Mouse (Mus musculus): ENCODE measurements around the gene Polk. TPM values are rescaled to one million over a fixed set of nuclear protein-coding genes. Genes with fewer than 3 reads are reported as not detected.

Gene Polk
- polyA plus RNA-seq, 1 experiment from 2014 or later, result 9.2 TPM

GRCm38 (mm10) chr13:96533742-96534141, 8.6 kb downstream of the Polk start:
- WGBS, result 52% methylated on average over 2 of the region's 2 CpGs

GRCm38 (mm10) chr13:96532176-96532575, 10.2 kb downstream of the Polk start:
- Histone ChIP-seq H3K9me3 (ENCODE audit: low read length) (no peaks in the 10 kb centered on the region; the same call in 1 of the 2 replicates), H3K4me1 (ENCODE audit: insufficient read depth, low read length) (peaks cover 4% of the 10 kb centered on the region; the same call in 1 of the 2 replicates), H3K36me3 (ENCODE audit: insufficient read depth, low read length) (peaks cover 5% of the 10 kb centered on the region; the same call in 1 of the 2 replicates), H3K27ac (ENCODE audit: low read length) (no peak overlapping the region), H3K9ac (replicated peaks; ENCODE audit: low read length) (no peak overlapping the region), H3K4me2 (replicated peaks; ENCODE audit: low read depth, low read length) (no peak overlapping the region), H3K4me3 (ENCODE audit: low read length) (no peak overlapping the region), H3K27me3 (ENCODE audit: insufficient read depth, low read length) (no peaks in the 10 kb centered on the region)
- whole genome bisulfite sequencing, result 92% methylated on average over 6 of the region's 6 CpGs
- no peak for ATAC-seq (ENCODE audit: low FRiP score, low TSS enrichment)

More at GRCm38 (mm10) chr13:96533742-96534141, 8.6 kb downstream of the Polk start:
- no peaks in the 10 kb centered on the region; the same call in 1 of the 2 replicates for H3K9me3 ChIP-seq (ENCODE audit: low read length)
- H3K4me3 ChIP-seq (ENCODE audit: low read length), result no peak overlapping the region
- no peak overlapping the region for H3K27ac ChIP-seq (ENCODE audit: low read length)
- no peaks in the 10 kb centered on the region for H3K27me3 ChIP-seq (ENCODE audit: insufficient read depth, low read length)
- H3K9ac ChIP-seq (replicated peaks; ENCODE audit: low read length), result no peak overlapping the region
- no peak overlapping the region for H3K4me2 ChIP-seq (replicated peaks; ENCODE audit: low read depth, low read length)
- peaks cover 4% of the 10 kb centered on the region; the same call in 1 of the 2 replicates for H3K4me1 ChIP-seq (ENCODE audit: insufficient read depth, low read length)
- H3K36me3 ChIP-seq (ENCODE audit: insufficient read depth, low read length), result peaks cover 5% of the 10 kb centered on the region; the same call in 1 of the 2 replicates
- no peak for ATAC-seq (ENCODE audit: low FRiP score, low TSS enrichment)

- 91% methylated on average over 9 of the region's 9 CpGs for WGBS
- ATAC-seq (ENCODE audit: low FRiP score, low TSS enrichment), result no peak
- no peak overlapping the region for H3K4me3 ChIP-seq (ENCODE audit: low read length)
Measured at GRCm38 (mm10) chr13:96530064-96530463, 12.3 kb downstream of the Polk start.

GRCm38 (mm10) chr13:96529542-96529941, 12.8 kb downstream of the Polk start:
- no peak overlapping the region for H3K4me3 ChIP-seq (ENCODE audit: low read length)
- H3K36me3 ChIP-seq (ENCODE audit: insufficient read depth, low read length), result peaks cover 5% of the 10 kb centered on the region; the same call in 1 of the 2 replicates
- 94% methylated on average over 3 of the region's 3 CpGs for WGBS
- H3K9me3 ChIP-seq (ENCODE audit: low read length), result no peaks in the 10 kb centered on the region; the same call in 1 of the 2 replicates
- peaks cover 4% of the 10 kb centered on the region; the same call in 1 of the 2 replicates for H3K4me1 ChIP-seq (ENCODE audit: insufficient read depth, low read length)
- no peak for ATAC-seq (ENCODE audit: low FRiP score, low TSS enrichment)
- H3K9ac ChIP-seq (replicated peaks; ENCODE audit: low read length), result no peak overlapping the region
- no peaks in the 10 kb centered on the region for H3K27me3 ChIP-seq (ENCODE audit: insufficient read depth, low read length)
- no peak overlapping the region for H3K27ac ChIP-seq (ENCODE audit: low read length)
- H3K4me2 ChIP-seq (replicated peaks; ENCODE audit: low read depth, low read length), result no peak overlapping the region

More at GRCm38 (mm10) chr13:96530064-96530463, 12.3 kb downstream of the Polk start:
- Histone ChIP-seq H3K36me3 (ENCODE audit: insufficient read depth, low read length) (peaks cover 5% of the 10 kb centered on the region; the same call in 1 of the 2 replicates), H3K27ac (ENCODE audit: low read length) (no peak overlapping the region), H3K27me3 (ENCODE audit: insufficient read depth, low read length) (no peaks in the 10 kb centered on the region), H3K9me3 (ENCODE audit: low read length) (no peaks in the 10 kb centered on the region; the same call in 1 of the 2 replicates), H3K4me1 (ENCODE audit: insufficient read depth, low read length) (peaks cover 4% of the 10 kb centered on the region; the same call in 1 of the 2 replicates), H3K4me2 (replicated peaks; ENCODE audit: low read depth, low read length) (no peak overlapping the region), H3K9ac (replicated peaks; ENCODE audit: low read length) (no peak overlapping the region)

GRCm38 (mm10) chr13:96528776-96529175, 13.6 kb downstream of the Polk start:
- no peak overlapping the region for H3K27ac ChIP-seq (ENCODE audit: low read length)
- WGBS, result 59% methylated on average over 3 of the region's 3 CpGs
- no peak overlapping the region for H3K9ac ChIP-seq (replicated peaks; ENCODE audit: low read length)
- no peak for ATAC-seq (ENCODE audit: low FRiP score, low TSS enrichment)
- H3K4me2 ChIP-seq (replicated peaks; ENCODE audit: low read depth, low read length), result no peak overlapping the region
- peaks cover 4% of the 10 kb centered on the region; the same call in 1 of the 2 replicates for H3K4me1 ChIP-seq (ENCODE audit: insufficient read depth, low read length)
- H3K36me3 ChIP-seq (ENCODE audit: insufficient read depth, low read length), result peaks cover 5% of the 10 kb centered on the region; the same call in 1 of the 2 replicates
- H3K4me3 ChIP-seq (ENCODE audit: low read length), result no peak overlapping the region
- no peaks in the 10 kb centered on the region; the same call in 1 of the 2 replicates for H3K9me3 ChIP-seq (ENCODE audit: low read length)
- H3K27me3 ChIP-seq (ENCODE audit: insufficient read depth, low read length), result no peaks in the 10 kb centered on the region

GRCm38 (mm10) chr13:96527856-96528255, 14.5 kb downstream of the Polk start:
- peaks cover 5% of the 10 kb centered on the region; the same call in 1 of the 2 replicates for H3K36me3 ChIP-seq (ENCODE audit: insufficient read depth, low read length)
- WGBS, result 83% methylated on average over 11 of the region's 11 CpGs

GRCm38 (mm10) chr13:96527022-96527421, 15.4 kb downstream of the Polk start:
- Histone ChIP-seq H3K9me3 (ENCODE audit: low read length) (no peaks in the 10 kb centered on the region; the same call in 1 of the 2 replicates), H3K36me3 (ENCODE audit: insufficient read depth, low read length) (peaks cover 5% of the 10 kb centered on the region; the same call in 1 of the 2 replicates)
- WGBS, result 97% methylated on average over 3 of the region's 3 CpGs

More at GRCm38 (mm10) chr13:96527856-96528255, 14.5 kb downstream of the Polk start:
- Histone ChIP-seq H3K4me1 (ENCODE audit: insufficient read depth, low read length) (peaks cover 4% of the 10 kb centered on the region; the same call in 1 of the 2 replicates), H3K4me3 (ENCODE audit: low read length) (no peak overlapping the region), H3K4me2 (replicated peaks; ENCODE audit: low read depth, low read length) (no peak overlapping the region), H3K9me3 (ENCODE audit: low read length) (no peaks in the 10 kb centered on the region; the same call in 1 of the 2 replicates), H3K27ac (ENCODE audit: low read length) (no peak overlapping the region), H3K27me3 (ENCODE audit: insufficient read depth, low read length) (no peaks in the 10 kb centered on the region), H3K9ac (replicated peaks; ENCODE audit: low read length) (no peak overlapping the region)
- ATAC-seq (ENCODE audit: low FRiP score, low TSS enrichment), result no peak

GRCm38 (mm10) chr13:96521294-96521693, 21.1 kb downstream of the Polk start:
- Histone ChIP-seq H3K4me2 (replicated peaks; ENCODE audit: low read depth, low read length) (no peak overlapping the region), H3K9me3 (ENCODE audit: low read length) (no peaks in the 10 kb centered on the region), H3K36me3 (ENCODE audit: insufficient read depth, low read length) (0 out of 2 replicates have a peak, but pooled peaks cover 2% of the 10 kb centered on the region), H3K9ac (replicated peaks; ENCODE audit: low read length) (no peak overlapping the region), H3K4me1 (ENCODE audit: insufficient read depth, low read length) (no peaks in the 10 kb centered on the region), H3K4me3 (ENCODE audit: low read length) (no peak overlapping the region), H3K27ac (ENCODE audit: low read length) (no peak overlapping the region), H3K27me3 (ENCODE audit: insufficient read depth, low read length) (no peaks in the 10 kb centered on the region)
- ATAC-seq (ENCODE audit: low FRiP score, low TSS enrichment), result no peak
- 91% methylated on average over 3 of the region's 3 CpGs for whole genome bisulfite sequencing

More at GRCm38 (mm10) chr13:96527022-96527421, 15.4 kb downstream of the Polk start:
- Histone ChIP-seq H3K9ac (replicated peaks; ENCODE audit: low read length) (no peak overlapping the region), H3K4me2 (replicated peaks; ENCODE audit: low read depth, low read length) (no peak overlapping the region), H3K4me3 (ENCODE audit: low read length) (no peak overlapping the region), H3K27ac (ENCODE audit: low read length) (no peak overlapping the region), H3K4me1 (ENCODE audit: insufficient read depth, low read length) (peaks cover 1% of the 10 kb centered on the region; the same call in 1 of the 2 replicates), H3K27me3 (ENCODE audit: insufficient read depth, low read length) (no peaks in the 10 kb centered on the region)
- no peak for ATAC-seq (ENCODE audit: low FRiP score, low TSS enrichment)

- no peaks in the 10 kb centered on the region for H3K4me1 ChIP-seq (ENCODE audit: insufficient read depth, low read length)
- H3K4me2 ChIP-seq (replicated peaks; ENCODE audit: low read depth, low read length), result no peak overlapping the region
- 87% methylated on average over 2 of the region's 2 CpGs for WGBS
- H3K4me3 ChIP-seq (ENCODE audit: low read length), result no peak overlapping the region
- 0 out of 2 replicates have a peak, but pooled peaks cover 4% of the 10 kb centered on the region for H3K36me3 ChIP-seq (ENCODE audit: insufficient read depth, low read length)
- no peak overlapping the region for H3K9ac ChIP-seq (replicated peaks; ENCODE audit: low read length)
- H3K27ac ChIP-seq (ENCODE audit: low read length), result no peak overlapping the region
- H3K9me3 ChIP-seq (ENCODE audit: low read length), result no peaks in the 10 kb centered on the region
- no peak for ATAC-seq (ENCODE audit: low FRiP score, low TSS enrichment)
- H3K27me3 ChIP-seq (ENCODE audit: insufficient read depth, low read length), result no peaks in the 10 kb centered on the region
Measured at GRCm38 (mm10) chr13:96517335-96517734, 25.0 kb downstream of the Polk start.

GRCm38 (mm10) chr13:96516249-96516648, 26.1 kb downstream of the Polk start:
- Histone ChIP-seq H3K27ac (ENCODE audit: low read length) (no peak overlapping the region), H3K4me2 (replicated peaks; ENCODE audit: low read depth, low read length) (no peak overlapping the region), H3K9me3 (ENCODE audit: low read length) (no peaks in the 10 kb centered on the region), H3K4me1 (ENCODE audit: insufficient read depth, low read length) (peaks cover 10% of the 10 kb centered on the region; the same call in 1 of the 2 replicates), H3K4me3 (ENCODE audit: low read length) (no peak overlapping the region), H3K9ac (replicated peaks; ENCODE audit: low read length) (no peak overlapping the region), H3K36me3 (ENCODE audit: insufficient read depth, low read length) (0 out of 2 replicates have a peak, but pooled peaks cover 4% of the 10 kb centered on the region), H3K27me3 (ENCODE audit: insufficient read depth, low read length) (no peaks in the 10 kb centered on the region)
- 94% methylated on average over 9 of the region's 9 CpGs for WGBS
- ATAC-seq (ENCODE audit: low FRiP score, low TSS enrichment), result no peak

All from kidney, embryonic 16.5 days (tissue).